Mouse (Mus musculus) ovary, postnatal 10 days (tissue): ENCODE measurements around the gene Ddx49.

Experiments used
- DNase-seq: peaks from one replicate; pipeline ENCODE4 v3.0.0; 2022; ENCODE audit warnings: low spot score

Ddx49 gene

DNA sequence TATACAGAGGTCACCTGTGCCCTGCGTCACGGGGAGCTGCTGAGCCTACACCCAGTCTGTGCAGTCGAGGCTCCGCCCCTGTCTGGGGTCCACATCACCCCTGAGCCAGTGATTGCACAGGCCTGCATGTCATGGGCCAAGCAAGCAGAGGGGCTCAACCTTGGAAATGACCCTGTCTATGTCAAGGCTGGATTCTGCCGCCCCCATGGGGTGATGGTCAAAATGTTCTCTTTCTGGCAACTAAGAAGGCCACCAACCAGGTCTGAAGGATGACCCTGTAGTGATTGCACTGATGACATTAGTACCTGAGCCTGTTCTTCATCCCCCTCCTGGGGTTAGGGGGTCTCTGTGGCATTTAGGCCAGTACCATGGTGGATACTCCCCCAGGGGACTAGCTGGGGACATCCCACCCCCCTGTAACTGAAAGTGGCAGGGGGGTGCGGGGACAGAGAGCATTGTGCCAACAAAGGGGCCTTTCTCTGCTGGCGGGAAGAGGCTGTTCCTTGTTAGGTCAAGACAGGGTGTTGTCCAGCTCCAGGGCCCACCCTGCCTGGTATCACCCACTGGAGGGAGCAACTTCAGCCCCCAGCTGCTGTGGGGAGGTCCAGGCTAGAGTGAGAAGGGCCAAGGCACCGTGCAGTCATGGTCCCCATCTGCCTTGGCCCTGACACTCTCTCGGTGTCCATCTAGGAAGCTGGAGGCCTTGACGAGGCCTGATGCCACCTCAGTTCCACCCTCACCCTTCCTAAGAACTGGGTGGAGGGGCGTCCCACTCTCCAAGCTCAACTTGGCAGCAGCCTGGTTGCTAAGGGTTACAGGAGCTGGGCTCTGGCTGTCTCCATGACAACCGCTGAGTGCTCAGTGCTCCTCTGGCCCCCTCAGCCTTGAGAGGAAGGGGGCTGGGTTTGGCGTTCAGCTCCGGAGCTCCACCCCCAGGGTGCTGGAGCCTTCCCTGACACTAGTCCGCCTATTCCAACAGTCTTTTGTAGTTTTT lies 14.5 kb upstream of the Ddx49 start:
- DNase-seq = no peak

GRCm38 (mm10) chr8:70315624-70316510 lies 13.6 kb upstream of the Ddx49 start, which contains the start of gene Cers1:
Gene Cers1 (plus strand): TSS chr8:70315775.
- no peak for DNase-seq

DNA sequence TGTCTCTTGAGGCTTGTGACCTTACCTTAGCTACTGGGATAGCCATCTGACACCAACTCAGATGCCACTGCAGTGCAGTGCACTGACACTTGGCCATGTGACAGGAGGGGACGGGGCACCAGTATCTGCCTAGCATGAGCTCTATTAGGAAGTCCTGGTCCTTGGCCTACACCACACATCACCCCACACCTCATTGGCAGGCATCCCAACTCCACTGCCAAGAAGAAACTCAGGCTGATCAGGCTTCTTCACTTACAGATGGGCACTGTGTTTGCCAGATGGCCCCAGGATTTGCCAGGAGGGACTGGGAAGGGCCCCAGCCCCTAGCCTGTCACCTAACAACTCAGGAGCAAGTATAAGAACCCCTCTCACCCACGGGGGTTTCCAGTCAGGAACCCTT lies 11.1 kb upstream of the Ddx49 start:
- DNase-seq = no peak

GRCm38 (mm10) chr8:70309311-70309710 lies 7.0 kb upstream of the Ddx49 start:
- no peak for DNase-seq

DNA sequence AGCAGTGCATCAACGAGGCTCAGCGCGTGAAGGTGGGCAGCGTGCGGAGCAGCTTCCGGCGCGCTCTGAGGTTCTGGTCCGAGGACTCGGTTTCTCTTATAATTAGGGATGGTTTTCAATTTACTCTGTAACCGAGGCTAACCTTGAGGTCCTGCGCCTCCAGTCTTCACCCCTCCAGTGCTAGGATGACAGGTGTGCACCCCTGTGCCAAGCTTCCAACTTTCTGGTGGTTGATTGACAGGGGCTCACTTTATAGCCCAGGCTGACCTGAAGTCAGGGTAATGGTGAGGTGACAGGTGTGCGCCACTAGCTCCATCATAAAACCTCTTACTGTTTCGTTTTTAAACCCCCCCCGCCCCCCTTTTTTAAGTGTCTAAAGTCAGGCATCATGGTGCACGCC lies 612 bp upstream of the Ddx49 start:
- DNase-seq = no peak

- no peak for DNase-seq
Observed at GRCm38 (mm10) chr8:70300881-70301280, 1.4 kb downstream of the Ddx49 start.

- no peak for DNase-seq
Observed at GRCm38 (mm10) chr8:70293988-70294405, 8.3 kb downstream of the Ddx49 start.

DNA sequence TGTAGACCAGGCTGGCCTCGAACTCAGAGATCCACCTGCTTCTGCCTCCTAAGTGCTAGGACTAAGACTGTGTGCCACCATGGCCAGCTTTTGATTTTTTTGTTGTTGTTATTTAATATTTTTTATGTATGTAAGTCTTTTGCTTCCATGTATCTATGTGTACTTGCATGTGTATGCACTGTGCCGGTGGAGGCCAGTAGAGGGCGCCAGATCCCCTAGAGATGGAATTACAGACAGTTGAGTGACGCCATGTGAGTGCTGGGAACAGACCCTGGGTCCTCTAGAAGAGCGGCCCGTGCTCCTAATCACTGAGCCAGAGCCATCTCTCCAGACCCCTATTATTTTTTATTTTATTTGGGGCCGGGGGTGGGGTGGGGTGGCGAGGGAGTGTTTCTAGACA lies 15.6 kb downstream of the Ddx49 start:
- DNase-seq = no peak

DNA sequence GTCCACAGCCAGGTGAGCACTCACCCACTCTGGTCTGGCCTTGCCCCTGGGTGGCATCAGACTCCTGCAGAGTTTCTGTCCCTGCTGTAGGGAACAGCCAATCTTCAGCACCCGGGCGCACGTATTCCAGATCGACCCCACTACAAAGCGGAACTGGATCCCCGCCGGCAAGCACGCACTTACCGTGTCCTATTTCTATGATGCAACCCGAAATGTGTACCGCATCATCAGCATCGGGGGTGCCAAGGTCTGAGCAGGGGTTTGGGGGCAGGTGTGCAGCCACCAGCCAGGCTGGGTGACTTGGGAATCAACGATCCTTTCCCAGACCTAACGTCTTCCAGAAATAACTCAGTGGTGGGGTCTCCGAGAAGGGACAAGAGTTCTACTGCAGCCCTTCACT lies 17.0 kb downstream of the Ddx49 start:
- no peak for DNase-seq

DNA sequence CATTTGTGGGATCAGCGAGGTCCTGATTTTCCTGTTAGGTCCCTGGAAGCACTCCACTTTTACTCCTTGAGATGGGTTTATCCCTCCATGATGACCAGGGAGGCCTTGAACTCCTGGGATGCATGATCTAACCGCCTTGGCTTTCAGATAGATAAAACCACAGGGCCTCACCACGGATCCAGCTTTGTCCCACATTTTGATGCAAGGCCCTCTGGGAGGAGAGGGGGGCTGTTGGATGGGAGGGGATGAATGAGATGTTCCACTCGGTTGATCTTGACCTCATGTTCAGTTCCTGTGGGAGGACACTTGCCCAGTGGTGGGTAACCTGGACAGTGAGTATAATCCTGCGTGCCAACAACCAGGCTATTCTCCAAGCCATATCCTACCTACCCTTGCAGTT lies 17.9 kb downstream of the Ddx49 start:
- DNase-seq = no peak

DNA sequence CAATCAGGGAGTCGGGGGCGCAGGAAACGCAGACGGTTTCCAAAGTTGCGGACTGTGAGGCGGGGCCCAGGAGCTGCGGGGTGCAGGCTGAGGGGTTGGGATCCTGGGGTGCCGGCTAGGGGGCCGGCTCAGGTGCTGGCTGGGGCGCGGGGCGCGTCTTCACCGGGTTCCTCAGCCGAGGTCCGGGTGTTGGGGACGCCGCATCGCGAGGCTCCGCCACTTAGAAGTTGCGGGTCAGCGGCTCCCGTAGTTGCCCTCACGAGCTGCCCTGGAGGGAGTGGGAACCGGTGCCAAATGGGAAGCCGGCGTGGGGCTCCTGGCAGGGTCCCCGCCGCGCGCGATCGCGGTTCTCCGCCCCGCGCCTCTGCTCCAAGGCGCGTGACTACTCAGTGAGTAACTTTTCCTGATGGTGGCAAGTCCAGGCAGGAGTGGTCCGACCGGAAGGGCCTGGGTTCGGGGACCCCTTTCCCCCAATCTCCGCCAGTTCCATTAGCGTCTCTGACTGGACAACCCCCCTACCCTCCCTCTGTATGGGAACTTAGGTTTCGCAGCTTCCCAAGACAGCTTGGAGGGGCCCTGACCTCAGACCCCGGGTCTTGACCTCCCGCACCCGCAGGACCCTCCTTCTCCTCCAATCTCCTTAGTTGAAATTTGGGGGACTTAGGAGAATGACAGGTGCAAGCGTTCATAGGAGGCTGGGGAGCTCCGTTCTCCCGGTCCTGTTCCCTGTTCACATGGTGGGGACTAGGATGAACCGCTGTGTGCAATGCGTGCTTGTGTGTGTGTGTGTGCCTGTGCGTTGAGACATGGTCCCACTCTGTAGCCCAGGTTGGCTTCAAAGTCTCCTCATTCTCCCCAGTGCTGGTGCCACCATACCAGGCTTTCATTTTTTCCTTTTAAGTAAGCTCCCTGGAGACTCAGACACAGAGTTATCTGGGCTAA lies 18.9 kb downstream of the Ddx49 start:
- no peak for DNase-seq

DNA sequence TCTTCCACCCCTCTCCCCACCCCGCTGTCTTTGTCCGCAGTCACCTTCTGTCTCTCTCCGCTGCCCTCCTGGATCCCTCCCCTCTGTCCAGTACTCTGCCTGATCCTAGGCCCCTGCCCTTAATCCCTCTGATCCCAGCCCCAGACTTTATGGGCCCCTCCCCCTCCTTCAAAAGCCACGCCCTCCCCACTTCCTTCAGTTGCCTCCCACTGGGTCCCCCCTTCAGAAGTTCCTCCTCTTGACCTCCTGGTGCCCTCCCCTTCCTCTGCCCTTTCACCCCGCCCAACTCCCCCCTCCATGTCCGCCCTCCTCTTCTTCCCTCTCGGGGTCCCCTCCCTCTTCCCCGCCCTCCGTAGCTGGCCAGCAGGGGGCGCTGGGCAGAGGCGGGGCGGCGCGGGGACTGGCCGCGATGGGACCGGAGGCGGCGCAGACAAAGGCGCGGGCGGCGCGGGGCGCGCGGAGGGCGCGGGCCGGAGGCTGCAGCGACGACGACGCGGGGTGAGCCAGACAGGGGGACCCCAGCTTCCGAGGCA lies 19.6 kb downstream of the Ddx49 start, which contains the start of gene Homer3:
Homer3 (plus strand) TSS at position 225 of the 533 bp plus-strand sequence.
- peak; percentile 87 for DNase-seq

DNA sequence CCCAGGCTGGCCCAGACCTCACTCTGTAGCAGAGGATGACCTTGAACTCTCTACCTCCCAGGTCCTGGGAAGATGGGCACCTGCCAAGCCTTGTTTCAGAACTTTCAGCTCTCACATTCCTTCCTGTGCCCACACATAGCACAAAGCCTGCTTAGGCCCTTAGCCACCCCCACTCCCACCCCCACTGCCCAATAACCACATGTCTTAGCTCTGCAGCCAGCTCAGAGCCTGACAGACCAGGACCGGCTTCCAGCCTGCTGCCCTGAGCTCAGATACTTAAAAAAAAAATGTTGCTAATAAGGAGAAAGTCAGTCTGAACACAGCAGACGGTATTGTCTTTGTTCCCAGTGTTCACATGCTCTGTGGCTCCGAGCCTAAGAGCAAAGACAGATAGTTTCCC lies 21.3 kb downstream of the Ddx49 start:
- DNase-seq = no peak

DNA sequence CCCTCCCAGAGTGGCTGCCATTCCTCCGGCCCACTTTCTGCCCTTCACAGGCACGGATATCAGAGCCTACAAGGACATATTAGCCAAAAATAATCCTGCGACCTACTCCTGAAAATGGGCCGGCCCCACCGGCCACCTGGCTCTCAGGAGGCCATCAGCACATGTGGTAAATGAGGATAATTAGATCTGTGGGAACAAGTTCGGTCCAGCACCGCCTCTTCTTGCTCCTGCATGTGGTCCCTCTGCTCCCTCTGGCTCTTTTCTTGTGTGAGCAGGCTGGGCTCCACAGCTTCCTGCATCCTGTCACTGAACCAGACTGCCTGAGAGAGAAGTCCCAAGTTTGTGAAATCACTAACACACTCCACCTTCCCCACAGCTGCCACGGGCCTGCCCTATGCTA lies 23.0 kb downstream of the Ddx49 start:
- DNase-seq = no peak

DNA sequence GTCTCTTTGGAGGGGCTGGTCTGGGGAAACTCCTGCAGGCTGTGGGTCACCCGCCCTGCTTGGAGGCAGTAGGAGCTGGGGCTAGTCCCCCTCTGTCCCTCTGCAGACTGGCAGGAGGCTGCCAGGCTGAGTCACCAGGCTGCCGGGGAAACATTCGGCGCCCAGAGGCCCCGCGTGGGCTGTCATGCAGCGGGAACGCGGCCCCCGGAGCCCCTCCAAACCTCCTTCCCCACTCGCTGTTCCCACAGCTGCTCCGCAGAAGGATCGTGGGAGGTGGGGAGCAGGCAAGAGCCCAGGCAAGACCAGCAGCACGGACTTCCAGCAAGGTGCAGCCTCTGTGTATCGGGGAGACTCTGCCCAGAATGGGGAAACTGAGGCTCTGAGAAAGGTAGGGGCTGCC lies 24.1 kb downstream of the Ddx49 start:
- no peak for DNase-seq

- DNase-seq = no peak
Observed at GRCm38 (mm10) chr8:70276476-70276875, 25.8 kb downstream of the Ddx49 start.

GRCm38 (mm10) chr8:70274350-70274749 lies 27.9 kb downstream of the Ddx49 start:
- no peak for DNase-seq

DNA sequence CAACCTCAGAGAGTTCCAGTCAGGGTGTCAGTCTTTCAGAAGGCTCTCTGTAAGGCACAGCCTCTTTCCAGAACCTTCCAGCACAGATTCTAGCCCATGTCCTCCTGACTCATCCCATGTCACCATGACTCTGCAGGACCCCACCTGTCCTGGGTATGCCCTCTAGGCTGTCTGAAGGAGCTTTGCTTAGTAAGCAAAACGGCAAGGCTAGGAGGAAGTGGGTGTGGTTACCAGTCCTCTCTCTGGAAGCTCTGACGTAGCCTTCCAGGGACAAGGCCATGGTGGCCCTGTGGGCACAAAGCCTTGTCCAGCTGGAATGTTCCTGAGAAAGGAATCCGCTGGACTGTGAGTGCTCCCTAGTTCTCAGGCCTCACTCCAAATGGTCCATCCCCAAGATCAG lies 29.3 kb downstream of the Ddx49 start:
- no peak for DNase-seq

DNA sequence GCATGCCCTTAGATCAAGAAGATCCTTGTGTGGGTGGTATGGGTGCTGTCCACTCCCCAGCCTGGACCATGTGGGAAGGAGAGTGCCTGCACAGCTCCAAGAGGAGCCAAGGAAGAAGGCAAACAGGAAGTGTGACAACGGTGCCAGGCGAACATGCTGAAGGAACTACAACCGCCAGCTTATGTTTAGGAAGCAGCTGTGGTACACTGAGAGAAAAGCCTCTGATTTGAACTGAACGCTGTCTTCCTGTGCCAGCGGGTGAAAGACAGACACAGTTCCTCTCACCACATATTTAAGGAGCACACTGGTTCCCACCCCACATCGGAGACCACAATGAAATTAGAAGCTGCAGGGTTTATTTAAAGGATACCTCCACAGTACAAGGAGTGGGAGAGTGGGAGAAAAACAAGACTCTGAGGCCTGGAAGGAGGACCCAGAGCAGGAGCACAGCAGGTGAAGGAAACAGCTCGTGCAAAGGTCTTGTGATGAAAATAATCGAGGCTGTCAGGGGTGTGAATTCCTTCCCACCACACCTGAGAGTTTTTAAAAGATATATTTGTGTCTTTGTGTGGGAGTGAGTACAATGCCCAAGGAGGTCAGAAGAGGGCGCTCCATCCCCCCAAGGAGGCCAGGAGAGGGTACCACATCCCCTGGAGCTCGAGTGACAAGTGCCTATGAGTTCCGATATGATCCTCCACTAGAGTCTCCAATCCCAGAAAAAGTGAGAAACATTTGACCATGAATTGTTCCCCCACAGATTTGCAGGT lies 33.3 kb downstream of the Ddx49 start:
- no peak for DNase-seq

DNA sequence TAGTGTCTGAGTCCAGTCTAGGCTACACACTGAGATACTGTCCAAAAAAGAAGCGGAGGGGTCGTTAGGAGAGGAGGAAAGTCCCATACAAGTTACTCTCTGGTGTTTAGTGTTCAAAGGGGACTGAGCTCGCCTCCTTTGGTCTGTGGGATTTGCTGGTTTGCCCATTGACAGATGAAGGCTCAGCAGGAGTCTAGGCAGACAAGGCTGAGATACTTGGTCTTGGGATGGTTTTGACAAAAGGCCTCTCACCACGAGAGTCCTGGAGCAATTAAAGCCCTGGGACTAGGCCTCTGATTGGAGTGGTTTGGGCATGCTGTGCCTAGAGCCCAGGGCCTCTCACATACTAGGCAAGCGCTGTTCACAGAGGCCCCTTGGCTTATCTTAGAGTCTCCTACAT lies 34.0 kb downstream of the Ddx49 start:
- DNase-seq = no peak

DNA sequence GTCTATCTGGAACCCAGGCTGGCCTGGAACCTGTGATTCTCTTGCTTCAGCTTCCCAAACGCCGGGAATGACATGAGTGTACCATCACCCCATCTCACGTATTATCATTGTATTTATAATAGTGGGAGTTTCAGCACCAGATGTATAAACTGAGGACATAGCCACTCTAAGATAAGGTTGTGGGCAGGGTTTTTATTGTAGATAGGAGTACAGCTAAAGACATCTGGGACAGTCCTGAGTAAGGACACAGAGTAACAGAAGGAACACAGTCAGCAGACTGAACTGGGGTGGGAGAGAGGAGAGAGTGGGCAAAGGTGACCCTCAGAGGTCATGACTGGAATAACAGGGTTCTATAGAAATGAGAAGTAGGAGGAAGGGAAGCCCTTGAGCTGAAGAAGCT lies 34.6 kb downstream of the Ddx49 start:
- no peak for DNase-seq
